Mouse (Mus musculus) midbrain, embryonic 12.5 days (tissue): ENCODE measurements around the gene Olfr305. TPM values are rescaled to one million over a fixed set of nuclear protein-coding genes. Genes with fewer than 3 reads are reported as not detected.

Source experiments
- polyA plus RNA-seq: library from polyadenylated mRNA; unstranded; fragments of >200 nt; fragmentation: Nextera tagmentation; extraction: Ambion mirVana; gene quantifications from 2 replicates; pipeline ENCODE4 v1.2.1, GENCODE M21; 2016

Gene Olfr305
- polyA plus RNA-seq, 1 experiment from 2014 or later = not detected

Other genes starting within 250 kb of the Olfr305 start
- gene Vmn2r75, start 195.2 kb downstream of the Olfr305 start, polyA plus RNA-seq = not detected in 2 replicates
- gene Vmn2r76, start 120.6 kb downstream of the Olfr305 start, polyA plus RNA-seq = not detected in 2 replicates
- gene Olfr310, start 89.8 kb downstream of the Olfr305 start, polyA plus RNA-seq = not detected in 2 replicates
- not detected in 2 replicates for gene Olfr309, start 53.2 kb downstream of the Olfr305 start, polyA plus RNA-seq
- gene Olfr308, start 41.3 kb downstream of the Olfr305 start, polyA plus RNA-seq = not detected in 2 replicates
- gene Olfr307, start 29.3 kb downstream of the Olfr305 start, polyA plus RNA-seq = not detected in 2 replicates
- not detected in 2 replicates for gene Olfr304, start 19.7 kb upstream of the Olfr305 start, polyA plus RNA-seq
- not detected in 2 replicates for gene Olfr303, start 30.9 kb upstream of the Olfr305 start, polyA plus RNA-seq
- not detected in 2 replicates for gene Olfr301, start 36.9 kb upstream of the Olfr305 start, polyA plus RNA-seq
- not detected in 2 replicates for gene Olfr299, start 93.0 kb upstream of the Olfr305 start, polyA plus RNA-seq
- not detected in 2 replicates for gene Olfr298, start 125.6 kb upstream of the Olfr305 start, polyA plus RNA-seq
- gene Olfr297, start 153.0 kb upstream of the Olfr305 start, polyA plus RNA-seq = not detected in 2 replicates
- not detected in 2 replicates for gene Olfr295, start 216.9 kb upstream of the Olfr305 start, polyA plus RNA-seq
- gene Olfr294, start 249.7 kb upstream of the Olfr305 start, polyA plus RNA-seq = not detected in 2 replicates